Mouse (Mus musculus): ENCODE measurements around the gene Ulk4. TPM values are rescaled to one million over a fixed set of nuclear protein-coding genes. Genes with fewer than 3 reads are reported as not detected.

The Ulk4 gene
- total RNA-seq (2017): 1.1 to 7.0 TPM (median 3.2 TPM) in 3 replicates

- peak; percentile 92 for ATAC-seq (replicated peaks; ENCODE audit: insufficient number of reproducible peaks, low FRiP score, low TSS enrichment, poor library complexity, severe bottlenecking)
Observed at GRCm38 (mm10) chr9:121277118-121278060, at the start of gene Ulk4. TSS of gene Ulk4 (minus strand) at chr9:121277197.

GRCm38 (mm10) chr9:121322034-121322433 lies 45.0 kb upstream of the Ulk4 start:
- ATAC-seq (replicated peaks; ENCODE audit: insufficient number of reproducible peaks, low FRiP score, low TSS enrichment, poor library complexity, severe bottlenecking): no peak

GRCm38 (mm10) chr9:121321118-121321517 lies 44.1 kb upstream of the Ulk4 start:
- ATAC-seq (replicated peaks; ENCODE audit: insufficient number of reproducible peaks, low FRiP score, low TSS enrichment, poor library complexity, severe bottlenecking): no peak

- ATAC-seq (replicated peaks; ENCODE audit: insufficient number of reproducible peaks, low FRiP score, low TSS enrichment, poor library complexity, severe bottlenecking): no peak
Observed at GRCm38 (mm10) chr9:121320433-121320832, 43.4 kb upstream of the Ulk4 start.

GRCm38 (mm10) chr9:121319323-121319966 lies 42.4 kb upstream of the Ulk4 start:
- no peak for ATAC-seq (replicated peaks; ENCODE audit: insufficient number of reproducible peaks, low FRiP score, low TSS enrichment, poor library complexity, severe bottlenecking)

GRCm38 (mm10) chr9:121316621-121317405 lies 39.8 kb upstream of the Ulk4 start:
- peak; percentile 53 for ATAC-seq (replicated peaks; ENCODE audit: insufficient number of reproducible peaks, low FRiP score, low TSS enrichment, poor library complexity, severe bottlenecking)

GRCm38 (mm10) chr9:121315901-121316595 lies 39.1 kb upstream of the Ulk4 start:
- no peak for ATAC-seq (replicated peaks; ENCODE audit: insufficient number of reproducible peaks, low FRiP score, low TSS enrichment, poor library complexity, severe bottlenecking)

GRCm38 (mm10) chr9:121314541-121315152 lies 37.6 kb upstream of the Ulk4 start:
- ATAC-seq (replicated peaks; ENCODE audit: insufficient number of reproducible peaks, low FRiP score, low TSS enrichment, poor library complexity, severe bottlenecking): peak; percentile 66

- ATAC-seq (replicated peaks; ENCODE audit: insufficient number of reproducible peaks, low FRiP score, low TSS enrichment, poor library complexity, severe bottlenecking): peak; percentile 61
Observed at GRCm38 (mm10) chr9:121313656-121314374, 36.8 kb upstream of the Ulk4 start.

- no peak for ATAC-seq (replicated peaks; ENCODE audit: insufficient number of reproducible peaks, low FRiP score, low TSS enrichment, poor library complexity, severe bottlenecking)
Observed at GRCm38 (mm10) chr9:121312237-121312891, 35.4 kb upstream of the Ulk4 start.

- no peak for ATAC-seq (replicated peaks; ENCODE audit: insufficient number of reproducible peaks, low FRiP score, low TSS enrichment, poor library complexity, severe bottlenecking)
Observed at GRCm38 (mm10) chr9:121311846-121312236, 34.8 kb upstream of the Ulk4 start.

GRCm38 (mm10) chr9:121310501-121310900 lies 33.5 kb upstream of the Ulk4 start:
- ATAC-seq (replicated peaks; ENCODE audit: insufficient number of reproducible peaks, low FRiP score, low TSS enrichment, poor library complexity, severe bottlenecking): no peak

GRCm38 (mm10) chr9:121309287-121309686 lies 32.3 kb upstream of the Ulk4 start:
- no peak for ATAC-seq (replicated peaks; ENCODE audit: insufficient number of reproducible peaks, low FRiP score, low TSS enrichment, poor library complexity, severe bottlenecking)

GRCm38 (mm10) chr9:121305456-121305855 lies 28.5 kb upstream of the Ulk4 start:
- ATAC-seq (replicated peaks; ENCODE audit: insufficient number of reproducible peaks, low FRiP score, low TSS enrichment, poor library complexity, severe bottlenecking): peak; percentile 30; the same call in 1 of the 2 replicates

GRCm38 (mm10) chr9:121304520-121304919 lies 27.5 kb upstream of the Ulk4 start:
- ATAC-seq (replicated peaks; ENCODE audit: insufficient number of reproducible peaks, low FRiP score, low TSS enrichment, poor library complexity, severe bottlenecking): no peak

- no peak for ATAC-seq (replicated peaks; ENCODE audit: insufficient number of reproducible peaks, low FRiP score, low TSS enrichment, poor library complexity, severe bottlenecking)
Observed at GRCm38 (mm10) chr9:121303748-121304147, 26.8 kb upstream of the Ulk4 start.

- ATAC-seq (replicated peaks; ENCODE audit: insufficient number of reproducible peaks, low FRiP score, low TSS enrichment, poor library complexity, severe bottlenecking): no peak
Observed at GRCm38 (mm10) chr9:121303086-121303485, 26.1 kb upstream of the Ulk4 start.

Measured in monocyte, adult 5-6 weeks (primary cell).